Mouse (Mus musculus): ENCODE data around the gene Herc1. TPM values are rescaled to one million over a fixed set of nuclear protein-coding genes. Genes with fewer than 3 reads are reported as not detected.

The Herc1 gene
- total and polyA plus RNA-seq, 2 experiments from 2014 or later: 11.6 to 24.9 TPM

- Histone ChIP-seq H3K27ac (ENCODE audit: low read depth) (no peak overlapping the region), H3K4me3 (ENCODE audit: low read depth, low read length) (no peak overlapping the region), H3K9ac (replicated peaks; ENCODE audit: low read depth, low read length) (no peak overlapping the region), H3K4me1 (ENCODE audit: control insufficient read depth, insufficient read depth) (no peaks in the 10 kb centered on the region), H3K27me3 (ENCODE audit: control insufficient read depth, insufficient read depth, low read length) (no peaks in the 10 kb centered on the region), H3K9me3 (replicated peaks; ENCODE audit: control insufficient read depth, low read length) (no peaks in the 10 kb centered on the region), H3K4me2 (ENCODE audit: low read depth, low read length) (no peak overlapping the region), H3K36me3 (replicated peaks; ENCODE audit: control insufficient read depth, insufficient read depth, low read length) (no peaks in the 10 kb centered on the region)
- TF ChIP-seq CTCF (IDR thresholded peaks at IDR 0.05; ENCODE audit: low read depth) (no peak), EP300 (IDR thresholded peaks at IDR 0.05; ENCODE audit: low read depth) (no peak)
- ATAC-seq (ENCODE audit: insufficient read depth, low read depth): no peak
- DNase-seq (ENCODE audit: low spot score): no peak
- 60% methylated on average over 2 of the region's 2 CpGs for WGBS
Observed at GRCm38 (mm10) chr9:66326879-66327278, 23.4 kb upstream of the Herc1 start.

GRCm38 (mm10) chr9:66329474-66329873, 20.8 kb upstream of the Herc1 start:
- no peak for TF ChIP-seq EP300 (IDR thresholded peaks at IDR 0.05; ENCODE audit: low read depth)
- TF ChIP-seq CTCF (IDR thresholded peaks at IDR 0.05; ENCODE audit: low read depth): no peak
- no peak overlapping the region for H3K27ac ChIP-seq (ENCODE audit: low read depth)
- no peaks in the 10 kb centered on the region for H3K27me3 ChIP-seq (ENCODE audit: control insufficient read depth, insufficient read depth, low read length)
- H3K9me3 ChIP-seq (replicated peaks; ENCODE audit: control insufficient read depth, low read length): no peaks in the 10 kb centered on the region
- H3K9ac ChIP-seq (replicated peaks; ENCODE audit: low read depth, low read length): no peak overlapping the region
- no peaks in the 10 kb centered on the region for H3K4me1 ChIP-seq (ENCODE audit: control insufficient read depth, insufficient read depth)
- DNase-seq (ENCODE audit: low spot score) (no peak), ATAC-seq (ENCODE audit: insufficient read depth, low read depth) (no peak)
- no peaks in the 10 kb centered on the region for H3K36me3 ChIP-seq (replicated peaks; ENCODE audit: control insufficient read depth, insufficient read depth, low read length)
- no peak overlapping the region for H3K4me2 ChIP-seq (ENCODE audit: low read depth, low read length)
- WGBS: 46% methylated on average over 6 of the region's 6 CpGs
- no peak overlapping the region for H3K4me3 ChIP-seq (ENCODE audit: low read depth, low read length)

GRCm38 (mm10) chr9:66330437-66330836, 19.8 kb upstream of the Herc1 start:
- WGBS: 23% methylated on average over 3 of the region's 3 CpGs
- no peak overlapping the region for H3K9ac ChIP-seq (replicated peaks; ENCODE audit: low read depth, low read length)
- no peak for ATAC-seq (ENCODE audit: insufficient read depth, low read depth)
- H3K4me2 ChIP-seq (ENCODE audit: low read depth, low read length): no peak overlapping the region
- no peaks in the 10 kb centered on the region for H3K4me1 ChIP-seq (ENCODE audit: control insufficient read depth, insufficient read depth)
- H3K36me3 ChIP-seq (replicated peaks; ENCODE audit: control insufficient read depth, insufficient read depth, low read length): no peaks in the 10 kb centered on the region
- TF ChIP-seq CTCF (IDR thresholded peaks at IDR 0.05; ENCODE audit: low read depth) (no peak), EP300 (IDR thresholded peaks at IDR 0.05; ENCODE audit: low read depth) (no peak)
- no peaks in the 10 kb centered on the region for H3K9me3 ChIP-seq (replicated peaks; ENCODE audit: control insufficient read depth, low read length)
- DNase-seq (ENCODE audit: low spot score): no peak
- H3K27me3 ChIP-seq (ENCODE audit: control insufficient read depth, insufficient read depth, low read length): no peaks in the 10 kb centered on the region
- no peak overlapping the region for H3K4me3 ChIP-seq (ENCODE audit: low read depth, low read length)
- no peak overlapping the region for H3K27ac ChIP-seq (ENCODE audit: low read depth)

- TF ChIP-seq CTCF (IDR thresholded peaks at IDR 0.05; ENCODE audit: low read depth) (no peak), EP300 (IDR thresholded peaks at IDR 0.05; ENCODE audit: low read depth) (no peak)
- Histone ChIP-seq H3K4me1 (ENCODE audit: control insufficient read depth, insufficient read depth) (no peaks in the 10 kb centered on the region), H3K4me3 (ENCODE audit: low read depth, low read length) (no peak overlapping the region), H3K27ac (ENCODE audit: low read depth) (no peak overlapping the region), H3K27me3 (ENCODE audit: control insufficient read depth, insufficient read depth, low read length) (no peaks in the 10 kb centered on the region), H3K4me2 (ENCODE audit: low read depth, low read length) (no peak overlapping the region), H3K36me3 (replicated peaks; ENCODE audit: control insufficient read depth, insufficient read depth, low read length) (no peaks in the 10 kb centered on the region), H3K9me3 (replicated peaks; ENCODE audit: control insufficient read depth, low read length) (no peaks in the 10 kb centered on the region), H3K9ac (replicated peaks; ENCODE audit: low read depth, low read length) (no peak overlapping the region)
- 85% methylated on average over 2 of the region's 2 CpGs for WGBS
- ATAC-seq (ENCODE audit: insufficient read depth, low read depth) (no peak), DNase-seq (ENCODE audit: low spot score) (no peak)
Observed at GRCm38 (mm10) chr9:66331548-66331947, 18.7 kb upstream of the Herc1 start.

- no peak overlapping the region for H3K4me2 ChIP-seq (ENCODE audit: low read depth, low read length)
- no peaks in the 10 kb centered on the region for H3K27me3 ChIP-seq (ENCODE audit: control insufficient read depth, insufficient read depth, low read length)
- DNase-seq (ENCODE audit: low spot score) (no peak), ATAC-seq (ENCODE audit: insufficient read depth, low read depth) (no peak)
- TF ChIP-seq CTCF (IDR thresholded peaks at IDR 0.05; ENCODE audit: low read depth) (no peak), EP300 (IDR thresholded peaks at IDR 0.05; ENCODE audit: low read depth) (no peak)
- H3K36me3 ChIP-seq (replicated peaks; ENCODE audit: control insufficient read depth, insufficient read depth, low read length): no peaks in the 10 kb centered on the region
- H3K27ac ChIP-seq (ENCODE audit: low read depth): no peak overlapping the region
- no peak overlapping the region for H3K4me3 ChIP-seq (ENCODE audit: low read depth, low read length)
- no peaks in the 10 kb centered on the region for H3K9me3 ChIP-seq (replicated peaks; ENCODE audit: control insufficient read depth, low read length)
- no peak overlapping the region for H3K9ac ChIP-seq (replicated peaks; ENCODE audit: low read depth, low read length)
- no peaks in the 10 kb centered on the region for H3K4me1 ChIP-seq (ENCODE audit: control insufficient read depth, insufficient read depth)
- 76% methylated on average over 2 of the region's 2 CpGs for WGBS
Observed at GRCm38 (mm10) chr9:66332393-66332792, 17.9 kb upstream of the Herc1 start.

- ATAC-seq (ENCODE audit: insufficient read depth, low read depth) (no peak), DNase-seq (ENCODE audit: low spot score) (no peak)
- Histone ChIP-seq H3K27me3 (ENCODE audit: control insufficient read depth, insufficient read depth, low read length) (no peaks in the 10 kb centered on the region), H3K27ac (ENCODE audit: low read depth) (no peak overlapping the region), H3K9me3 (replicated peaks; ENCODE audit: control insufficient read depth, low read length) (no peaks in the 10 kb centered on the region), H3K4me3 (ENCODE audit: low read depth, low read length) (no peak overlapping the region), H3K36me3 (replicated peaks; ENCODE audit: control insufficient read depth, insufficient read depth, low read length) (no peaks in the 10 kb centered on the region), H3K4me1 (ENCODE audit: control insufficient read depth, insufficient read depth) (no peaks in the 10 kb centered on the region), H3K9ac (replicated peaks; ENCODE audit: low read depth, low read length) (no peak overlapping the region), H3K4me2 (ENCODE audit: low read depth, low read length) (no peak overlapping the region)
- TF ChIP-seq CTCF (IDR thresholded peaks at IDR 0.05; ENCODE audit: low read depth) (no peak), EP300 (IDR thresholded peaks at IDR 0.05; ENCODE audit: low read depth) (no peak)
Observed at GRCm38 (mm10) chr9:66337280-66337679, 13.0 kb upstream of the Herc1 start.

All from heart, postnatal 0 days (tissue).